Mouse (Mus musculus): ENCODE measurements at regions not wholly inside any gene's neighbourhood (a gene's known extent, or its start where the extent isn't known, plus 50 kb on each side); places are given as distances from the start of the nearest gene placed in this dataset.

GRCm38 (mm10) chr10:91300067-91300466, 119.0 kb upstream of the Tmpo start:
- Histone ChIP-seq H3K9me3 (ENCODE audit: control insufficient read depth, low read length) (no peaks in the 10 kb centered on the region), H3K4me3 (ENCODE audit: control insufficient read depth in 1 of 2, insufficient read depth in 1 of 2, low read depth in 1 of 2, low read length in 2 of 2) (no peak overlapping the region), H3K27me3 (ENCODE audit: control insufficient read depth, insufficient read depth, low read length) (no peaks in the 10 kb centered on the region), H3K9ac (ENCODE audit: low read length) (no peak overlapping the region), H3K4me1 (ENCODE audit: control insufficient read depth in 2 of 2, insufficient read depth in 2 of 2, low read length in 2 of 2) (peaks cover 6 to 12% of the 10 kb centered on the region in 2 experiments), H3K27ac (replicated peaks in 1 of 2; ENCODE audit: control insufficient read depth in 1 of 2, insufficient read depth in 1 of 2, low read depth in 2 of 2, low read length in 2 of 2) (peak overlapping the region in 1 of 2 experiments; percentile 59; a peak in 2 of 4 replicates), H3K36me3 (ENCODE audit: control insufficient read depth, insufficient read depth, low read length) (no peaks in the 10 kb centered on the region), H3K4me2 (ENCODE audit: low read length) (no peak overlapping the region)
- ATAC-seq (ENCODE audit: insufficient number of reproducible peaks, insufficient read depth, low FRiP score, low read depth) = peak; percentile 43; the same call in 1 of the 2 replicates
- WGBS = 47% methylated on average over 7 of the region's 7 CpGs

GRCm38 (mm10) chr10:91297792-91298460, 116.8 kb upstream of the Tmpo start:
- peaks cover 6 to 12% of the 10 kb centered on the region in 2 experiments for H3K4me1 ChIP-seq (ENCODE audit: control insufficient read depth in 2 of 2, insufficient read depth in 2 of 2, low read length in 2 of 2)
- 31% methylated on average over 9 of the region's 9 CpGs for WGBS
- no peaks in the 10 kb centered on the region for H3K9me3 ChIP-seq (ENCODE audit: control insufficient read depth, low read length)
- H3K9ac ChIP-seq (ENCODE audit: low read length) = no peak overlapping the region
- no peak for ATAC-seq (ENCODE audit: insufficient number of reproducible peaks, insufficient read depth, low FRiP score, low read depth)
- no peaks in the 10 kb centered on the region for H3K36me3 ChIP-seq (ENCODE audit: control insufficient read depth, insufficient read depth, low read length)
- H3K27me3 ChIP-seq (ENCODE audit: control insufficient read depth, insufficient read depth, low read length) = no peaks in the 10 kb centered on the region
- H3K4me3 ChIP-seq (ENCODE audit: control insufficient read depth in 1 of 2, insufficient read depth in 1 of 2, low read depth in 1 of 2, low read length in 2 of 2) = no peak overlapping the region
- no peak overlapping the region for H3K4me2 ChIP-seq (ENCODE audit: low read length)
- no peak overlapping the region for H3K27ac ChIP-seq (replicated peaks in 1 of 2; ENCODE audit: control insufficient read depth in 1 of 2, insufficient read depth in 1 of 2, low read depth in 2 of 2, low read length in 2 of 2)

GRCm38 (mm10) chr10:91295345-91295744, 114.2 kb upstream of the Tmpo start:
- no peak overlapping the region for H3K27ac ChIP-seq (replicated peaks in 1 of 2; ENCODE audit: control insufficient read depth in 1 of 2, insufficient read depth in 1 of 2, low read depth in 2 of 2, low read length in 2 of 2)
- H3K9me3 ChIP-seq (ENCODE audit: control insufficient read depth, low read length) = no peaks in the 10 kb centered on the region
- peaks cover 5 to 10% of the 10 kb centered on the region in 2 experiments for H3K4me1 ChIP-seq (ENCODE audit: control insufficient read depth in 2 of 2, insufficient read depth in 2 of 2, low read length in 2 of 2)
- H3K36me3 ChIP-seq (ENCODE audit: control insufficient read depth, insufficient read depth, low read length) = no peaks in the 10 kb centered on the region
- H3K4me3 ChIP-seq (ENCODE audit: control insufficient read depth in 1 of 2, insufficient read depth in 1 of 2, low read depth in 1 of 2, low read length in 2 of 2) = no peak overlapping the region
- no peak overlapping the region for H3K4me2 ChIP-seq (ENCODE audit: low read length)
- H3K27me3 ChIP-seq (ENCODE audit: control insufficient read depth, insufficient read depth, low read length) = no peaks in the 10 kb centered on the region
- 79% methylated on average over 8 of the region's 8 CpGs for WGBS
- no peak for ATAC-seq (ENCODE audit: insufficient number of reproducible peaks, insufficient read depth, low FRiP score, low read depth)
- H3K9ac ChIP-seq (ENCODE audit: low read length) = no peak overlapping the region

- H3K9me3 ChIP-seq (ENCODE audit: control insufficient read depth, low read length) = no peaks in the 10 kb centered on the region
Measured at GRCm38 (mm10) chr10:91293226-91293625, 112.1 kb upstream of the Tmpo start.

GRCm38 (mm10) chr10:91284259-91284658, 103.1 kb upstream of the Tmpo start:
- H3K9me3 ChIP-seq (ENCODE audit: control insufficient read depth, low read length) = no peaks in the 10 kb centered on the region
- no peaks in the 10 kb centered on the region for H3K4me1 ChIP-seq (ENCODE audit: control insufficient read depth in 2 of 2, insufficient read depth in 2 of 2, low read length in 2 of 2)
- H3K4me2 ChIP-seq (ENCODE audit: low read length) = no peak overlapping the region
- 91% methylated on average over 9 of the region's 9 CpGs for WGBS
- H3K9ac ChIP-seq (ENCODE audit: low read length) = no peak overlapping the region
- H3K36me3 ChIP-seq (ENCODE audit: control insufficient read depth, insufficient read depth, low read length) = no peaks in the 10 kb centered on the region
- no peak for ATAC-seq (ENCODE audit: insufficient number of reproducible peaks, insufficient read depth, low FRiP score, low read depth)
- H3K27me3 ChIP-seq (ENCODE audit: control insufficient read depth, insufficient read depth, low read length) = no peaks in the 10 kb centered on the region
- no peak overlapping the region for H3K27ac ChIP-seq (replicated peaks in 1 of 2; ENCODE audit: control insufficient read depth in 1 of 2, insufficient read depth in 1 of 2, low read depth in 2 of 2, low read length in 2 of 2)
- no peak overlapping the region for H3K4me3 ChIP-seq (ENCODE audit: control insufficient read depth in 1 of 2, insufficient read depth in 1 of 2, low read depth in 1 of 2, low read length in 2 of 2)

More at GRCm38 (mm10) chr10:91293226-91293625, 112.1 kb upstream of the Tmpo start:
- no peak overlapping the region for H3K4me3 ChIP-seq (ENCODE audit: control insufficient read depth in 1 of 2, insufficient read depth in 1 of 2, low read depth in 1 of 2, low read length in 2 of 2)
- no peak overlapping the region for H3K27ac ChIP-seq (replicated peaks in 1 of 2; ENCODE audit: control insufficient read depth in 1 of 2, insufficient read depth in 1 of 2, low read depth in 2 of 2, low read length in 2 of 2)
- ATAC-seq (ENCODE audit: insufficient number of reproducible peaks, insufficient read depth, low FRiP score, low read depth) = no peak
- H3K4me1 ChIP-seq (ENCODE audit: control insufficient read depth in 2 of 2, insufficient read depth in 2 of 2, low read length in 2 of 2) = peaks cover 0 to 3% of the 10 kb centered on the region in 2 experiments; a peak in 2 of 4 replicates
- H3K4me2 ChIP-seq (ENCODE audit: low read length) = no peak overlapping the region
- WGBS = 88% methylated on average over 6 of the region's 6 CpGs
- no peaks in the 10 kb centered on the region for H3K27me3 ChIP-seq (ENCODE audit: control insufficient read depth, insufficient read depth, low read length)
- H3K36me3 ChIP-seq (ENCODE audit: control insufficient read depth, insufficient read depth, low read length) = no peaks in the 10 kb centered on the region
- no peak overlapping the region for H3K9ac ChIP-seq (ENCODE audit: low read length)

- no peak for ATAC-seq (ENCODE audit: insufficient number of reproducible peaks, insufficient read depth, low FRiP score, low read depth)
- Histone ChIP-seq H3K9ac (ENCODE audit: low read length) (peak overlapping the region; percentile 47), H3K4me2 (ENCODE audit: low read length) (peak overlapping the region; percentile 60), H3K4me3 (ENCODE audit: control insufficient read depth in 1 of 2, insufficient read depth in 1 of 2, low read depth in 1 of 2, low read length in 2 of 2) (peak overlapping the region in 1 of 2 experiments; percentile 23; a peak in 2 of 4 replicates), H3K4me1 (ENCODE audit: control insufficient read depth in 2 of 2, insufficient read depth in 2 of 2, low read length in 2 of 2) (peaks cover 2 to 9% of the 10 kb centered on the region in 2 experiments; a peak in 3 of 4 replicates), H3K27ac (replicated peaks in 1 of 2; ENCODE audit: control insufficient read depth in 1 of 2, insufficient read depth in 1 of 2, low read depth in 2 of 2, low read length in 2 of 2) (no peak overlapping the region), H3K36me3 (ENCODE audit: control insufficient read depth, insufficient read depth, low read length) (no peaks in the 10 kb centered on the region), H3K27me3 (ENCODE audit: control insufficient read depth, insufficient read depth, low read length) (no peaks in the 10 kb centered on the region), H3K9me3 (ENCODE audit: control insufficient read depth, low read length) (no peaks in the 10 kb centered on the region)
- 12% methylated on average over 14 of the region's 14 CpGs for WGBS
Measured at GRCm38 (mm10) chr10:91270955-91271741, 90.0 kb upstream of the Tmpo start.

GRCm38 (mm10) chr10:91270268-91270954, 89.3 kb upstream of the Tmpo start:
- ATAC-seq (ENCODE audit: insufficient number of reproducible peaks, insufficient read depth, low FRiP score, low read depth) = peak; percentile 68; the same call in 1 of the 2 replicates
- Histone ChIP-seq H3K27me3 (ENCODE audit: control insufficient read depth, insufficient read depth, low read length) (no peaks in the 10 kb centered on the region), H3K4me1 (ENCODE audit: control insufficient read depth in 2 of 2, insufficient read depth in 2 of 2, low read length in 2 of 2) (peaks cover 2 to 9% of the 10 kb centered on the region in 2 experiments; a peak in 3 of 4 replicates), H3K9me3 (ENCODE audit: control insufficient read depth, low read length) (no peaks in the 10 kb centered on the region), H3K4me2 (ENCODE audit: low read length) (peak overlapping the region; percentile 60), H3K36me3 (ENCODE audit: control insufficient read depth, insufficient read depth, low read length) (no peaks in the 10 kb centered on the region), H3K27ac (replicated peaks in 1 of 2; ENCODE audit: control insufficient read depth in 1 of 2, insufficient read depth in 1 of 2, low read depth in 2 of 2, low read length in 2 of 2) (peak overlapping the region in 1 of 2 experiments; percentile 28; a peak in 1 of 4 replicates), H3K9ac (ENCODE audit: low read length) (peak overlapping the region; percentile 47), H3K4me3 (ENCODE audit: control insufficient read depth in 1 of 2, insufficient read depth in 1 of 2, low read depth in 1 of 2, low read length in 2 of 2) (peak overlapping the region in 1 of 2 experiments; percentile 23; a peak in 2 of 4 replicates)
- 11% methylated on average over 14 of the region's 14 CpGs for WGBS
